7 mouse cellular contexts compared by ENCODE assay signal in genomic region chr1:91495321-91495720, GRCm38 (mm10). TPM values are rescaled to one million over a fixed set of nuclear protein-coding genes. Genes with fewer than 3 reads are reported as not detected.
A peak's percentile ranks its signal among the peaks of the same experiment; 100 is the strongest.
DNase-seq lines count a peak whose midpoint lies in the region; ATAC-seq and TF ChIP-seq lines count a peak whose summit lies in the region.

No protein-coding gene starts in this region.

- H3K4me3 ChIP-seq in testis, adult 2 months (ENCODE audit: control insufficient read depth, low read depth, low read length), result peak overlapping the region; percentile 93
- H3K4me3 ChIP-seq in forebrain, embryonic 14.5 days (ENCODE audit: low read depth, low read length), result peak overlapping the region; percentile 84
- H3K4me3 ChIP-seq in limb, embryonic 14.5 days (replicated peaks; ENCODE audit: low read length), result peak overlapping the region; percentile 89
- peak overlapping the region; percentile 83 for H3K4me3 ChIP-seq in stomach, postnatal 0 days (ENCODE audit: low read depth, low read length)

- H3K27ac ChIP-seq in testis, adult 2 months (ENCODE audit: control insufficient read depth, insufficient read depth, low read depth, low read length), result no peak overlapping the region
- H3K27ac ChIP-seq in forebrain, embryonic 14.5 days (ENCODE audit: low read depth, low read length), result no peak overlapping the region
- no peak overlapping the region for H3K27ac ChIP-seq in limb, embryonic 14.5 days (replicated peaks; ENCODE audit: low read depth, low read length)
- H3K27ac ChIP-seq in stomach, postnatal 0 days (replicated peaks), result no peak overlapping the region

- no peak for DNase-seq in testis, postnatal 10 days (ENCODE audit: low spot score)
- no peak for DNase-seq in forebrain, embryonic 14.5 days (ENCODE audit: low spot score)
- no peak for DNase-seq in limb, embryonic 14.5 days (ENCODE audit: low spot score)
- DNase-seq in stomach, postnatal 0 days (ENCODE audit: low spot score), result no peak
- no peak for DNase-seq in urinary bladder, postnatal 36 days (ENCODE audit: low spot score in 2 of 2)

- no peak for TF ChIP-seq CTCF in testis, adult 2 months (IDR thresholded peaks at IDR 0.05; ENCODE audit: control insufficient read depth, insufficient read depth, insufficient replicate concordance, low read depth, low read length)
- no peak for TF ChIP-seq CTCF in stomach, postnatal 0 days (IDR thresholded peaks at IDR 0.05; ENCODE audit: low read depth)

- no peaks in the 10 kb centered on the region for H3K9me3 ChIP-seq in forebrain, embryonic 14.5 days (replicated peaks; ENCODE audit: control insufficient read depth, low read length)
- no peaks in the 10 kb centered on the region for H3K9me3 ChIP-seq in limb, embryonic 14.5 days (ENCODE audit: control insufficient read depth, low read length)
- no peaks in the 10 kb centered on the region for H3K9me3 ChIP-seq in stomach, postnatal 0 days (ENCODE audit: control insufficient read depth, low read length)

- H3K4me2 ChIP-seq in forebrain, embryonic 14.5 days (ENCODE audit: low read length), result peak overlapping the region; percentile 78
- peak overlapping the region; percentile 76 for H3K4me2 ChIP-seq in limb, embryonic 14.5 days (replicated peaks; ENCODE audit: low read depth, low read length, severe bottlenecking)
- peak overlapping the region; percentile 79 for H3K4me2 ChIP-seq in stomach, postnatal 0 days (replicated peaks; ENCODE audit: low read depth)

- no peak for TF ChIP-seq POLR2A in testis, adult 2 months (IDR thresholded peaks at IDR 0.05; ENCODE audit: control insufficient read depth, low read depth, low read length)
- no peak for TF ChIP-seq POLR2A in limb, embryonic 14.5 days (IDR thresholded peaks at IDR 0.05; ENCODE audit: borderline replicate concordance, extremely low read depth, insufficient read depth, insufficient read length)

- H3K36me3 ChIP-seq in testis, adult 2 months (ENCODE audit: control insufficient read depth, insufficient read depth, low read length), result no peaks in the 10 kb centered on the region; the same call in 1 of the 2 replicates
- H3K36me3 ChIP-seq in forebrain, embryonic 14.5 days (ENCODE audit: control insufficient read depth, insufficient read depth, low read length), result peaks cover 5% of the 10 kb centered on the region; the same call in 1 of the 2 replicates
- peaks cover 8% of the 10 kb centered on the region; the same call in 1 of the 2 replicates for H3K36me3 ChIP-seq in limb, embryonic 14.5 days (ENCODE audit: control insufficient read depth, insufficient read depth, low read length)
- H3K36me3 ChIP-seq in stomach, postnatal 0 days (ENCODE audit: control insufficient read depth, insufficient read depth, low read length), result no peaks in the 10 kb centered on the region

- 58% methylated on average over 5 of the region's 5 CpGs for WGBS in forebrain, embryonic 14.5 days
- 48% methylated on average over 5 of the region's 5 CpGs for WGBS in limb, embryonic 14.5 days
- 31% methylated on average over 5 of the region's 5 CpGs for WGBS in stomach, postnatal 0 days

- peaks cover 8% of the 10 kb centered on the region for H3K4me1 ChIP-seq in testis, adult 2 months (ENCODE audit: control insufficient read depth, insufficient read depth, low read length)
- H3K4me1 ChIP-seq in forebrain, embryonic 14.5 days (ENCODE audit: control insufficient read depth, insufficient read depth, low read length), result peaks cover 9% of the 10 kb centered on the region
- peaks cover 8% of the 10 kb centered on the region for H3K4me1 ChIP-seq in limb, embryonic 14.5 days (ENCODE audit: control insufficient read depth, insufficient read depth, low read length)
- H3K4me1 ChIP-seq in stomach, postnatal 0 days (replicated peaks; ENCODE audit: control insufficient read depth, insufficient read depth), result peaks cover 4% of the 10 kb centered on the region; the same call in 1 of the 2 replicates

- no peaks in the 10 kb centered on the region for H3K27me3 ChIP-seq in testis, adult 2 months (ENCODE audit: control insufficient read depth, insufficient read depth, low read length)
- H3K27me3 ChIP-seq in forebrain, embryonic 14.5 days (replicated peaks; ENCODE audit: control insufficient read depth, insufficient read depth, low read length), result no peaks in the 10 kb centered on the region
- no peaks in the 10 kb centered on the region for H3K27me3 ChIP-seq in limb, embryonic 14.5 days (ENCODE audit: control insufficient read depth, insufficient read depth, low read length)
- no peaks in the 10 kb centered on the region for H3K27me3 ChIP-seq in stomach, postnatal 0 days (ENCODE audit: control insufficient read depth, insufficient read depth, low read length)

- no peak; the same call in 1 of the 2 replicates for ATAC-seq in forebrain, embryonic 14.5 days
- no peak for ATAC-seq in limb, embryonic 14.5 days (ENCODE audit: low FRiP score, low read depth)
- ATAC-seq in stomach, postnatal 0 days (ENCODE audit: low FRiP score, low TSS enrichment), result no peak
- no peak for ATAC-seq in monocyte, adult 5-6 weeks (replicated peaks; ENCODE audit: insufficient number of reproducible peaks, low FRiP score, low TSS enrichment, poor library complexity, severe bottlenecking)

- peak overlapping the region; percentile 87 for H3K9ac ChIP-seq in forebrain, embryonic 14.5 days (ENCODE audit: low read length)
- H3K9ac ChIP-seq in limb, embryonic 14.5 days (ENCODE audit: low read depth, low read length, severe bottlenecking), result peak overlapping the region; percentile 74
- H3K9ac ChIP-seq in stomach, postnatal 0 days (ENCODE audit: low read length), result peak overlapping the region; percentile 76

- no peak for TF ChIP-seq EP300 in stomach, postnatal 0 days (optimal IDR thresholded peaks at IDR 0.05)

RNA-seq across cellular contexts. Expression of gene Traf3ip1, which starts 0.9 kb away (rescaled TPM):
- 32.0 and 32.5 TPM in 2 replicates for polyA plus RNA-seq in testis, adult 2 months (2012; rRNA removed)
- 6.1 and 6.5 TPM in 2 replicates for polyA plus RNA-seq in forebrain, embryonic 14.5 days (2014; fragmentation: Nextera tagmentation; extraction: Ambion mirVana)
- polyA plus RNA-seq in limb, embryonic 14.5 days (2012; rRNA removed), result 14.2 and 16.7 TPM in 2 replicates
- polyA plus RNA-seq in limb, embryonic 14.5 days (2014; fragmentation: Nextera tagmentation; extraction: Ambion mirVana), result 5.1 and 6.2 TPM in 2 replicates
- 3.0 and 3.1 TPM in 2 replicates for polyA plus RNA-seq in stomach, postnatal 0 days (2015; fragmentation: Nextera tagmentation; extraction: Ambion mirVana)
- 4.4 to 6.2 TPM (median 5.6 TPM) in 3 replicates for total RNA-seq in monocyte, adult 5-6 weeks (2017)

RNA-seq across cellular contexts. Expression of gene Per2, which starts 36.2 kb away (rescaled TPM):
- 3.4 and 4.2 TPM in 2 replicates for polyA plus RNA-seq in testis, adult 2 months (2012; rRNA removed)
- 2.6 and 4.5 TPM in 2 replicates for polyA plus RNA-seq in forebrain, embryonic 14.5 days (2014; fragmentation: Nextera tagmentation; extraction: Ambion mirVana)
- polyA plus RNA-seq in limb, embryonic 14.5 days (2012; rRNA removed), result 8.3 and 10.5 TPM in 2 replicates
- polyA plus RNA-seq in limb, embryonic 14.5 days (2014; fragmentation: Nextera tagmentation; extraction: Ambion mirVana), result 4.0 and 4.2 TPM in 2 replicates
- 2.4 and 2.8 TPM in 2 replicates for polyA plus RNA-seq in stomach, postnatal 0 days (2015; fragmentation: Nextera tagmentation; extraction: Ambion mirVana)
- total RNA-seq in monocyte, adult 5-6 weeks (2017), result 2.8 to 12.0 TPM (median 3.1 TPM) in 3 replicates

RNA-seq across cellular contexts. Expression of gene Asb1, which starts 45.0 kb away (rescaled TPM):
- polyA plus RNA-seq in testis, adult 2 months (2012; rRNA removed), result 99.1 and 121 TPM in 2 replicates
- polyA plus RNA-seq in forebrain, embryonic 14.5 days (2014; fragmentation: Nextera tagmentation; extraction: Ambion mirVana), result 11.3 and 14.7 TPM in 2 replicates
- 8.1 and 8.5 TPM in 2 replicates for polyA plus RNA-seq in limb, embryonic 14.5 days (2012; rRNA removed)
- polyA plus RNA-seq in limb, embryonic 14.5 days (2014; fragmentation: Nextera tagmentation; extraction: Ambion mirVana), result 7.3 and 8.5 TPM in 2 replicates
- 1.6 and 2.3 TPM in 2 replicates for polyA plus RNA-seq in stomach, postnatal 0 days (2015; fragmentation: Nextera tagmentation; extraction: Ambion mirVana)
- 13.9 to 28.9 TPM (median 15.4 TPM) in 3 replicates for total RNA-seq in monocyte, adult 5-6 weeks (2017)
